In the genomic region with DNA sequence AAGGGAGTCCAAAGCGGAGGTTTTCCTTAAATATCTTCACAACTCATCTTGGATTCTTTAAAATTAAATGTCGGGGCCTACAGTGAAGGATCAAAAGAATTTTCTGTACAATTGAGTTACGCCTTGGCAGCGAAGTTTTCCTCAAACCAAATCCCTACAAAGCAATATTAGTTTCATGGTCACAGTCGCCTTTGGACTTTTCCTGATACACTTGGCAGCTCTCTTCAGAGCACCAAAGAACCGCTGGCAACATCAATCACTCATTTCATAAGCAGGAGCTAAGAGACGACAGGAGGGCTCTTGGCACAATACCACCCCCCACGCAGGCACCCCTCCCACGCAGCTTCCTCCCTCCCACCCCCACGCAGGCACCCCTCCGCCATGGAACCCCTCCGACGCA, we compare ENCODE assay signal across 22 mouse cellular contexts. TPM values are rescaled to one million over a fixed set of nuclear protein-coding genes. Genes with fewer than 3 reads are reported as not detected.
DNase-seq lines count a peak whose midpoint lies in the region; ATAC-seq and TF ChIP-seq lines count a peak whose summit lies in the region.
"Had no signal": no experiment of that assay in that cellular context is flagged by ENCODE, and none has a peak within 500 bp of the region (broad histone marks: within the 10 kb centered on the region; RNA-seq: fewer than 3 reads in every experiment).

No protein-coding gene starts in this region.

- H3K9me3 ChIP-seq in forebrain, postnatal 0 days (ENCODE audit: low read length): no peaks in the 10 kb centered on the region
- H3K9me3 ChIP-seq in midbrain, postnatal 0 days (ENCODE audit: low read length): no peaks in the 10 kb centered on the region
- H3K9me3 ChIP-seq: embryonic facial prominence, embryonic 12.5 days; G1E had no signal

- H3K4me2 ChIP-seq in forebrain, postnatal 0 days (ENCODE audit: low read depth): peak overlapping the region; percentile 26
- peak overlapping the region; percentile 44 for H3K4me2 ChIP-seq in midbrain, postnatal 0 days (ENCODE audit: low read depth, low read length, poor library complexity, severe bottlenecking)
- H3K4me2 ChIP-seq: embryonic facial prominence, embryonic 12.5 days had no signal

- ATAC-seq in forebrain, postnatal 0 days: no peak
- ATAC-seq in midbrain, postnatal 0 days (ENCODE audit: low FRiP score): no peak
- ATAC-seq: activated CD4-positive, CD25-positive, alpha-beta regulatory T cell, adult 4 months had no signal

- H3K36me3 ChIP-seq in forebrain, postnatal 0 days (ENCODE audit: insufficient read depth): no peaks in the 10 kb centered on the region
- H3K36me3 ChIP-seq in midbrain, postnatal 0 days (ENCODE audit: insufficient read depth, low read length): no peaks in the 10 kb centered on the region
- H3K36me3 ChIP-seq: embryonic facial prominence, embryonic 12.5 days; G1E had no signal

- H3K27ac ChIP-seq in layer of hippocampus, adult 2 months: peak overlapping the region; percentile 79
- no peak overlapping the region for H3K27ac ChIP-seq in forebrain, postnatal 0 days (ENCODE audit: low read depth, low read length)
- H3K27ac ChIP-seq in midbrain, postnatal 0 days (ENCODE audit: low read depth, low read length): no peak overlapping the region
- H3K27ac ChIP-seq: embryonic facial prominence, embryonic 12.5 days; left cerebral cortex, adult 2 months had no signal

- H3K9ac ChIP-seq in forebrain, postnatal 0 days: no peak overlapping the region
- H3K9ac ChIP-seq in midbrain, postnatal 0 days (replicated peaks; ENCODE audit: low read length, poor library complexity, severe bottlenecking): 0 out of 2 replicates have a peak overlapping the region, but pooled peaks have one; percentile 13
- H3K9ac ChIP-seq: embryonic facial prominence, embryonic 12.5 days had no signal

- WGBS in forebrain, postnatal 0 days: 27% methylated on average over 13 of the region's 13 CpGs
- WGBS in midbrain, postnatal 0 days: 29% methylated on average over 13 of the region's 13 CpGs

- H3K4me1 ChIP-seq in forebrain, postnatal 0 days (ENCODE audit: insufficient read depth): no peaks in the 10 kb centered on the region
- H3K4me1 ChIP-seq in midbrain, postnatal 0 days (ENCODE audit: insufficient read depth, low read length): no peaks in the 10 kb centered on the region
- H3K4me1 ChIP-seq: embryonic facial prominence, embryonic 12.5 days had no signal

- H3K4me3 ChIP-seq in layer of hippocampus, adult 2 months: peak overlapping the region; percentile 45
- no peak overlapping the region for H3K4me3 ChIP-seq in forebrain, postnatal 0 days (ENCODE audit: low read depth, low read length)
- H3K4me3 ChIP-seq in midbrain, postnatal 0 days (ENCODE audit: low read depth, low read length): peak overlapping the region; percentile 12; the same call in 1 of the 2 replicates
- H3K4me3 ChIP-seq: embryonic facial prominence, embryonic 12.5 days; left cerebral cortex, adult 2 months had no signal

- no peak for TF ChIP-seq CTCF in layer of hippocampus, adult 2 months (conservative IDR thresholded peaks at IDR 0.05)
- no peak for TF ChIP-seq CTCF in forebrain, postnatal 0 days (IDR thresholded peaks at IDR 0.05; ENCODE audit: low read depth)
- no peak for TF ChIP-seq CTCF in midbrain, postnatal 0 days (IDR thresholded peaks at IDR 0.05)

- peak; percentile 10 to 11 for DNase-seq in cerebellum, postnatal 10 days
- DNase-seq in cerebellum, adult 18-20 months: no peak
- no peak for DNase-seq in layer of hippocampus, adult 2 months (ENCODE audit: low spot score in 2 of 2)
- DNase-seq in layer of hippocampus, adult 11-12 months (ENCODE audit: low spot score): no peak
- no peak for DNase-seq in forebrain, postnatal 0 days
- DNase-seq in midbrain, postnatal 0 days (ENCODE audit: low spot score): no peak
- no peak for DNase-seq in kidney, adult 11 months
- no peak for DNase-seq in gastrocnemius, postnatal 25 days
- DNase-seq: cerebellum, adult 8-10 months; kidney, adult 9 months; kidney, postnatal 25 days; layer of hippocampus, adult 9-11 months; left cerebral cortex, postnatal 4 days; liver; lung, adult 18-20 months; lung, postnatal 14 days; right cerebral cortex, postnatal 14 days; thymus, adult 2 months had no signal

- H3K27me3 ChIP-seq in forebrain, postnatal 0 days (ENCODE audit: insufficient read depth, low read length): no peaks in the 10 kb centered on the region
- H3K27me3 ChIP-seq in midbrain, postnatal 0 days (ENCODE audit: insufficient read depth, low read length): no peaks in the 10 kb centered on the region
- H3K27me3 ChIP-seq: embryonic facial prominence, embryonic 12.5 days had no signal

RNA-seq across cellular contexts. Expression of gene Ccdc93, which starts 40.4 kb away (rescaled TPM):
- total RNA-seq in layer of hippocampus, adult 2 months (2021): 10 to 100 TPM; 30.1 to 32.4 TPM
- total RNA-seq in forebrain, postnatal 0 days (2014; rRNA removed): 13.5 and 14.6 TPM in 2 replicates
- polyA plus RNA-seq in forebrain, postnatal 0 days (2015; fragmentation: Nextera tagmentation; extraction: Ambion mirVana): 3.8 and 6.7 TPM in 2 replicates
- 12.5 and 15.5 TPM in 2 replicates for total RNA-seq in midbrain, postnatal 0 days (2014; rRNA removed)
- polyA plus RNA-seq in midbrain, postnatal 0 days (2015; fragmentation: Nextera tagmentation; extraction: Ambion mirVana): 5.8 and 7.2 TPM in 2 replicates
- 10 to 100 TPM; 10.3 to 10.5 TPM for total RNA-seq in gastrocnemius, postnatal 25 days (2021)

RNA-seq across cellular contexts. Expression of gene Insig2, which starts 58.0 kb away (rescaled TPM):
- total RNA-seq in layer of hippocampus, adult 2 months (2021): 10 to 100 TPM; 66.4 to 73.8 TPM
- total RNA-seq in forebrain, postnatal 0 days (2014; rRNA removed): 19.5 and 35.1 TPM in 2 replicates
- polyA plus RNA-seq in forebrain, postnatal 0 days (2015; fragmentation: Nextera tagmentation; extraction: Ambion mirVana): 28.4 and 39.1 TPM in 2 replicates
- 22.9 and 24.3 TPM in 2 replicates for total RNA-seq in midbrain, postnatal 0 days (2014; rRNA removed)
- 35.7 and 44.9 TPM in 2 replicates for polyA plus RNA-seq in midbrain, postnatal 0 days (2015; fragmentation: Nextera tagmentation; extraction: Ambion mirVana)
- 10 to 100 TPM; 49.3 to 60.3 TPM for total RNA-seq in gastrocnemius, postnatal 25 days (2021)

Comparison
In these comparisons a context has a peak if more than half of its experiments do, and no peak if none do; other contexts are left out.
1. DNase-seq: peak in cerebellum, postnatal 10 days (2 of 2); none in cerebellum, adult 18-20 months (0 of 2), layer of hippocampus, adult 2 months (0 of 2), layer of hippocampus, adult 11-12 months (single experiment), forebrain, postnatal 0 days (single experiment), midbrain, postnatal 0 days (single experiment), kidney, adult 11 months (single experiment) and gastrocnemius, postnatal 25 days (single experiment).